Mouse (Mus musculus): ENCODE measurements around the gene Csmd2. TPM values are rescaled to one million over a fixed set of nuclear protein-coding genes. Genes with fewer than 3 reads are reported as not detected.

Csmd2 gene
- polyA plus RNA-seq, 1 experiment from 2014 or later, result 0.05 TPM

- H3K4me2 ChIP-seq (replicated peaks; ENCODE audit: low read depth, low read length), result no peak overlapping the region
- TF ChIP-seq EP300 (IDR thresholded peaks at IDR 0.05) (no peak), CTCF (IDR thresholded peaks at IDR 0.05) (peak; percentile 84)
These were observed 625.7 kb downstream of the Csmd2 start for GRCm38 (mm10) chr4:128613326-128613725.

GRCm38 (mm10) chr4:128615761-128616160 lies 628.1 kb downstream of the Csmd2 start:
- Histone ChIP-seq H3K4me1 (ENCODE audit: insufficient read depth, low read depth, low read length) (no peaks in the 10 kb centered on the region; the same call in 1 of the 2 replicates), H3K4me2 (replicated peaks; ENCODE audit: low read depth, low read length) (no peak overlapping the region), H3K9ac (replicated peaks; ENCODE audit: low read depth) (no peak overlapping the region), H3K27me3 (replicated peaks; ENCODE audit: insufficient read depth, low read length) (no peaks in the 10 kb centered on the region), H3K4me3 (ENCODE audit: low read depth, low read length) (no peak overlapping the region), H3K27ac (ENCODE audit: low read length) (no peak overlapping the region), H3K9me3 (ENCODE audit: low read length) (no peaks in the 10 kb centered on the region), H3K36me3 (ENCODE audit: insufficient read depth, low read length) (no peaks in the 10 kb centered on the region)
- ATAC-seq, result no peak
- 90% methylated on average over 14 of the region's 14 CpGs for WGBS
- no peak for TF ChIP-seq CTCF (IDR thresholded peaks at IDR 0.05)
- TF ChIP-seq EP300 (IDR thresholded peaks at IDR 0.05), result no peak
- DNase-seq (ENCODE audit: low spot score), result no peak

More at GRCm38 (mm10) chr4:128613326-128613725, 625.7 kb downstream of the Csmd2 start:
- peak; percentile 83 for DNase-seq (ENCODE audit: low spot score)
- no peak overlapping the region for H3K4me3 ChIP-seq (ENCODE audit: low read depth, low read length)
- no peak for ATAC-seq
- no peaks in the 10 kb centered on the region; the same call in 1 of the 2 replicates for H3K4me1 ChIP-seq (ENCODE audit: insufficient read depth, low read depth, low read length)
- 18% methylated on average over 8 of the region's 8 CpGs for WGBS
- H3K27ac ChIP-seq (ENCODE audit: low read length), result no peak overlapping the region
- H3K36me3 ChIP-seq (ENCODE audit: insufficient read depth, low read length), result no peaks in the 10 kb centered on the region
- no peak overlapping the region for H3K9ac ChIP-seq (replicated peaks; ENCODE audit: low read depth)
- no peaks in the 10 kb centered on the region for H3K27me3 ChIP-seq (replicated peaks; ENCODE audit: insufficient read depth, low read length)
- H3K9me3 ChIP-seq (ENCODE audit: low read length), result no peaks in the 10 kb centered on the region

Other genes with a start within 250 kb of the Csmd2 start
- not detected in 2 replicates for gene CK137956, start 16.9 kb upstream of the Csmd2 start, polyA plus RNA-seq (2015; fragmentation: Nextera tagmentation; extraction: Ambion mirVana)